Mouse (Mus musculus): ENCODE results near the gene Acbd4.

DNA sequence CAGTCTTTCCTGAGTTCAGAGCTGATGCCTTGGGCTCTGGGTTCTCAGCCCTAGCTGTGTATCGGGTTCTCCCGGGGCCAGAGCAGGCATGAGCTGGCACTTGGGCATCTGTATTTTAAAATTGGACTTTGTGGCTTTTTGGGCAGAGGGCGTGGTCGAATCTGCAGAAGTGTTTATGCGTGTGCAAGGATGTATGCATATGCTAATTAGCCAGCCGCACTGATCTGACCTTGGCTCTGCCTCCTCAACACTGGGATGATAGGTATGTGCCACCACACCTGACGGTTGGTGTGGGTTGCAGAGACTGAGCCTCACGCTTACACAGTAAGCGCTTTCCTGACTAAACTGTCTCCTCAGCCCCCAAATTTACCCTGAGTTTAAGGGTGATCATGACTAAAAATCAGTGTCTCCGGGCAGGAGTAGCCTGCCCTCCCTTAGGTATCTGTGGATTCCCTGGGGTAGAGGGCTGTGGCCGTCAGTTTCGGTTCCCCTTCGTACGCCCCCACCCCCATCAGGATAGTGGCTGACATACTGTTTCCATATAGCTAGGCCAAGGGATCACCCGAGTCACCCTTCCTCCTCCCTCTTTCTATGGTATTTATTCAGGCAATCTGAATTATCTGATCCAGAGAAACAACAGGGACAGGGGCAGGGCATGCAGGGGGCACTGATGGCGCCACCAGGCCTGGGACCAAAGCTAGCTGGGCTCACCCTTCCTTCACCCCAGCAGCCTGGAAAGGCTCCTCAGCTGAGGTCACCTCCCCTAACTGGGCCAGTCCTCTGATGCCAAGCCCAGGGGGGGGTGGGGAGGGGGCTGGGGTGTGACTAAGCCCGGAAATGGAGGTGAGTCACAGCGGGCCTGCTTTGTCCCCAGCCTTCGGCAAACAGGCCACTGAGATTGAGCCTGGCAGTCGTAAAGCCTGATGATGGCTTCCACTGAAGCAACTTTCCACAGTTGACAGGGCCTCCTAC lies 7.3 kb upstream of the Acbd4 start:
- TF ChIP-seq CHD2 (IDR thresholded peaks at IDR 0.05; ENCODE audit: low read depth, low read length): no peak
- no peak for TF ChIP-seq ZNF384 (IDR thresholded peaks at IDR 0.05; ENCODE audit: low read depth, low read length)
- no peak for TF ChIP-seq HCFC1 (IDR thresholded peaks at IDR 0.05; ENCODE audit: borderline replicate concordance, insufficient read depth, low read length)
